ENCODE assay signal across 24 mouse cellular contexts in genomic region chr17:31772201-31772820, GRCm38 (mm10).
DNase-seq lines count a peak whose midpoint lies in the region; ATAC-seq lines count a peak whose summit lies in the region.
"Had no signal": no experiment of that assay in that cellular context is flagged by ENCODE, and none has a peak within 500 bp of the region (broad histone marks: within the 10 kb centered on the region; RNA-seq: fewer than 3 reads in every experiment).

No protein-coding gene starts in this region.

- H3K27ac ChIP-seq in forebrain, embryonic 14.5 days (ENCODE audit: low read depth, low read length): peak overlapping the region; percentile 40
- H3K27ac ChIP-seq in forebrain, embryonic 10.5 days: no peak overlapping the region
- H3K27ac ChIP-seq in lung, embryonic 16.5 days (ENCODE audit: low read length): peak overlapping the region; percentile 47
- H3K27ac ChIP-seq: embryonic facial prominence, embryonic 15.5 days; gastrocnemius, adult 2 months; hindbrain, embryonic 15.5 days; midbrain, embryonic 12.5 days; neural tube, embryonic 12.5 days had no signal

- no peaks in the 10 kb centered on the region for H3K36me3 ChIP-seq in forebrain, embryonic 14.5 days (ENCODE audit: control insufficient read depth, insufficient read depth, low read length)
- H3K36me3 ChIP-seq in forebrain, embryonic 10.5 days (replicated peaks): no peaks in the 10 kb centered on the region
- H3K36me3 ChIP-seq in lung, embryonic 16.5 days (ENCODE audit: control insufficient read depth, insufficient read depth, low read length): no peaks in the 10 kb centered on the region
- H3K36me3 ChIP-seq: embryonic facial prominence, embryonic 15.5 days; G1E; hindbrain, embryonic 15.5 days; midbrain, embryonic 12.5 days; neural tube, embryonic 12.5 days had no signal

- H3K9me3 ChIP-seq in forebrain, embryonic 14.5 days (replicated peaks; ENCODE audit: control insufficient read depth, low read length): peaks cover 4% of the 10 kb centered on the region; the same call in 1 of the 2 replicates
- H3K9me3 ChIP-seq in forebrain, embryonic 10.5 days: peaks cover 6% of the 10 kb centered on the region; the same call in 1 of the 2 replicates
- peaks cover 4% of the 10 kb centered on the region; the same call in 1 of the 2 replicates for H3K9me3 ChIP-seq in lung, embryonic 16.5 days (ENCODE audit: control insufficient read depth, low read length)
- H3K9me3 ChIP-seq: embryonic facial prominence, embryonic 15.5 days; G1E; hindbrain, embryonic 15.5 days had no signal

- H3K27me3 ChIP-seq in forebrain, embryonic 14.5 days (replicated peaks; ENCODE audit: control insufficient read depth, insufficient read depth, low read length): no peaks in the 10 kb centered on the region
- H3K27me3 ChIP-seq in forebrain, embryonic 10.5 days (ENCODE audit: poor library complexity, severe bottlenecking): no peaks in the 10 kb centered on the region
- H3K27me3 ChIP-seq in lung, embryonic 16.5 days (ENCODE audit: control insufficient read depth, insufficient read depth, low read depth, low read length): no peaks in the 10 kb centered on the region
- H3K27me3 ChIP-seq: embryonic facial prominence, embryonic 15.5 days; hindbrain, embryonic 15.5 days; neural tube, embryonic 12.5 days; Patski had no signal

- 53% methylated on average over 9 of the region's 9 CpGs for WGBS in forebrain, embryonic 14.5 days
- 60% methylated on average over 9 of the region's 9 CpGs for WGBS in forebrain, embryonic 10.5 days
- whole genome bisulfite sequencing in lung, embryonic 16.5 days: 54% methylated on average over 9 of the region's 9 CpGs

- peaks cover 23% of the 10 kb centered on the region; the same call in 1 of the 2 replicates for H3K4me1 ChIP-seq in forebrain, embryonic 14.5 days (ENCODE audit: control insufficient read depth, insufficient read depth, low read length)
- peaks cover 22% of the 10 kb centered on the region for H3K4me1 ChIP-seq in forebrain, embryonic 10.5 days
- H3K4me1 ChIP-seq in lung, embryonic 16.5 days (replicated peaks; ENCODE audit: control insufficient read depth, insufficient read depth, low read length): peaks cover 26% of the 10 kb centered on the region

- peak; percentile 42 for DNase-seq in forebrain, embryonic 14.5 days (ENCODE audit: low spot score)
- no peak for DNase-seq in forebrain, embryonic 10.5 days (ENCODE audit: extremely low spot score, low spot score)
- no peak for DNase-seq in lung, postnatal 4 days
- DNase-seq in spleen, postnatal 4 days (ENCODE audit: low spot score in 2 of 2): no peak
- no peak for DNase-seq in layer of hippocampus, postnatal 14 days (ENCODE audit: low spot score in 2 of 2)
- DNase-seq: adrenal gland, postnatal 10 days; cerebellum, adult 8-10 months; cerebellum, postnatal 36 days; gastrocnemius, adult 2 months; heart, postnatal 4 days; kidney, postnatal 36 days; liver; lung, postnatal 14 days; right cerebral cortex, postnatal 14 days had no signal

- no peak overlapping the region for H3K4me3 ChIP-seq in forebrain, embryonic 14.5 days (ENCODE audit: low read depth, low read length)
- no peak overlapping the region for H3K4me3 ChIP-seq in forebrain, embryonic 10.5 days
- no peak overlapping the region for H3K4me3 ChIP-seq in lung, embryonic 16.5 days (ENCODE audit: low read length)
- H3K4me3 ChIP-seq: embryonic facial prominence, embryonic 15.5 days; gastrocnemius, adult 2 months; hindbrain, embryonic 15.5 days; midbrain, embryonic 12.5 days; neural tube, embryonic 12.5 days had no signal

- H3K4me2 ChIP-seq in forebrain, embryonic 14.5 days (ENCODE audit: low read length): no peak overlapping the region
- no peak overlapping the region for H3K4me2 ChIP-seq in lung, embryonic 16.5 days (ENCODE audit: low read depth, low read length)
- H3K4me2 ChIP-seq: embryonic facial prominence, embryonic 15.5 days; hindbrain, embryonic 15.5 days; midbrain, embryonic 12.5 days; neural tube, embryonic 12.5 days had no signal

- H3K9ac ChIP-seq in forebrain, embryonic 14.5 days (ENCODE audit: low read length): no peak overlapping the region
- no peak overlapping the region for H3K9ac ChIP-seq in lung, embryonic 16.5 days (ENCODE audit: low read length)
- H3K9ac ChIP-seq: embryonic facial prominence, embryonic 15.5 days; hindbrain, embryonic 15.5 days; midbrain, embryonic 12.5 days; neural tube, embryonic 12.5 days had no signal

- no peak for ATAC-seq in forebrain, embryonic 14.5 days
- no peak for ATAC-seq in lung, embryonic 16.5 days (ENCODE audit: low read depth)
- peak; percentile 71 for ATAC-seq in CD4-positive, CD25-positive, alpha-beta regulatory T cell, adult 4 months
- peak; percentile 58 for ATAC-seq in inflammation-experienced regulatory T-cells, adult 6 months
- ATAC-seq: intestine, embryonic 16.5 days; Patski had no signal

Comparison
In these comparisons a context has a peak if more than half of its experiments do, and no peak if none do; other contexts are left out.
1. ATAC-seq: peak in CD4-positive, CD25-positive, alpha-beta regulatory T cell, adult 4 months (single experiment) and inflammation-experienced regulatory T-cells, adult 6 months (single experiment); none in forebrain, embryonic 14.5 days (single experiment) and lung, embryonic 16.5 days (single experiment).